Mouse (Mus musculus) small intestine, adult 2 months (tissue): ENCODE results near the gene Hist1h2bb. TPM values are rescaled to one million over a fixed set of nuclear protein-coding genes. Genes with fewer than 3 reads are reported as not detected.

Source experiments
- H3K27ac ChIP-seq: fragments of 200-500 bp; 2 replicates; pipeline ENCODE4 v1.5.1; 2012; ENCODE audit warnings: low read depth, low read length, control low read depth, inconsistent platforms; ENCODE audit not compliant: insufficient read depth
- H3K27me3 ChIP-seq: fragments of 200-500 bp; 2 replicates; pipeline ENCODE4 v1.6.1; 2012; ENCODE audit warnings: mild to moderate bottlenecking, moderate library complexity, low read length, inconsistent platforms; ENCODE audit not compliant: control insufficient read depth, insufficient read depth
- H3K36me3 ChIP-seq: fragments of 200-500 bp; 2 replicates; pipeline ENCODE4 v1.6.1; 2012; ENCODE audit warnings: mild to moderate bottlenecking, low read length, control low read depth, inconsistent platforms; ENCODE audit not compliant: control insufficient read depth, insufficient read depth
- H3K4me1 ChIP-seq: fragments of 200-500 bp; 2 replicates; pipeline ENCODE4 v1.6.1; 2012; ENCODE audit warnings: low read length, inconsistent platforms, mixed read lengths; ENCODE audit not compliant: control insufficient read depth, insufficient read depth, insufficient read length
- H3K4me3 ChIP-seq: fragments of 200-500 bp; 2 replicates; pipeline ENCODE4 v1.5.1; 2012; ENCODE audit warnings: low read depth, mild to moderate bottlenecking, control low read depth, inconsistent platforms, low read length, moderate library complexity
- CTCF ChIP-seq: fragments of 200-500 bp; IDR thresholded peaks from 2 replicates; pipeline ENCODE4 v1.5.1; 2012; ENCODE audit warnings: low read depth, mild to moderate bottlenecking, control low read depth, inconsistent platforms, low read length, moderate library complexity, mixed read lengths; ENCODE audit not compliant: insufficient replicate concordance, insufficient read length; ENCODE audit errors: extremely low read depth
- POLR2A ChIP-seq: fragments of 200-500 bp; IDR thresholded peaks from 2 replicates; pipeline ENCODE4 v1.6.1; 2012; ENCODE audit warnings: low read depth, mild to moderate bottlenecking, control low read depth, inconsistent platforms, low read length, moderate library complexity
- WGBS: fragments of 180-500 bp; shearing (Covaris S2); methylation state at CpG from one replicate; pipeline ENCODE4 v1.1.7; 2018; 5-methylcytosine and 5-hydroxymethylcytosine counted together
- polyA plus RNA-seq: library from polyadenylated mRNA; depleted of rRNA; stranded (reverse); fragments of >200 nt; gene quantifications from 2 replicates; pipeline ENCODE4 v1.2.3, GENCODE M21; 2012

The Hist1h2bb gene
- polyA plus RNA-seq, 1 experiment = 17.8 TPM

DNA sequence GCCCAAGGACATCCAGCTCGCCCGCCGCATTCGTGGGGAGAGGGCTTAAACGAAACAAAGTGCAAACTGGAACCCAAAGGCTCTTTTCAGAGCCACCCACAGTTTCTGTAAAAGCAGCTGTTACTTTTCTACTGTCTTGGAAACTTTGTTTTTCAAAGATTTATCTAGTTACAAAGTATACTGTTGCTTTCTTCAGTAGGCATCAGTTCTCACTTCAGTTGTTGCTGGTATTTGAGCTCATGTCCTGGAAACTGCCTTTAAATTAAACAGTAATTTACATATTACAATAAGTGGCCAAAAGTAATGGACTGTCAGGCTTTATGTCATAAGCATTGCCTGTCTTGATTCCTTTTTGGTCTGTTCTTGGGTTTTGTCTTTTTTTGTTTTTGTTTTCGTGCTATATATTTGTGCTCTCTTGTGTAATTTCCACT lies 6.2 kb downstream of the Hist1h2bb start:
- 12% methylated on average over 6 of the region's 6 CpGs for WGBS
- Histone ChIP-seq H3K4me1 (peaks cover 5% of the 10 kb centered on the region; the same call in 1 of the 2 replicates), H3K27ac (no peak overlapping the region), H3K36me3 (no peaks in the 10 kb centered on the region), H3K27me3 (no peaks in the 10 kb centered on the region), H3K4me3 (peak overlapping the region; percentile 39)
- TF ChIP-seq CTCF = no peak
- no peak for TF ChIP-seq POLR2A

DNA sequence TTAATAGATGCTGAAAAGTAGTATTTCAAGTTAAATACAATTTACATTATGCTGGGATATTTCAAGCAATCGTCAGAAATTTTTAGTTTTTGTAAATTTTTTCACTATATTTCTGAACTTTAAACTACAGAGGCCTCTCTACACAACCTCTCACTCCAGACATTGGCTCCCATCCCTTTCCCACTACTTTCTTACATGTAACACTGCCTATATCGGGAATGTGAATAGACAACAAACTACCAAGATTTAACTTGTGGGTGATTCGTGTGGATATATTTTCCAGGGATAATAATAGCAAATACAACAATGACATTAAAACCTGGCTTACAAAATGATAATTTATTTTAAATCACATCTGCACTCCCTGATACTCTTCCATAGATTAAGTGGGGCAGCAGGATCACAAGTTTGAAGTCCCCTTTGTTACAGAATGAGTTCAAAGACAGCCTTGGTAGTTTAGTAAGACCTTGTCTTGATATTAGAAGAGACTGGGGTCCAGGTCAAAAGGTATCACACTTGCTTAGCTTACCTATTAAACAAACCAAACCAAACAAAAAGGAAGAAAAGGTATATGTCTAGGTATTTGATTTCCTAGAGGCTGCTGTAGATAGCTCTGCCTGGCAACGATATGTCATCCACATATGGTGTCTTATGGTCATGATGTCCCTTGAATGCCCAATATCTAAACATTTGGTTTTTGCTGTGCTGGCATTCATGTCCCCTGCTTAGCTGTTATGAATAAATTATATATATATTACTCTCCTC lies 7.0 kb downstream of the Hist1h2bb start:
- Histone ChIP-seq H3K4me1 (peaks cover 5% of the 10 kb centered on the region; the same call in 1 of the 2 replicates), H3K27me3 (no peaks in the 10 kb centered on the region), H3K27ac (no peak overlapping the region), H3K36me3 (no peaks in the 10 kb centered on the region), H3K4me3 (no peak overlapping the region)
- 57% methylated on average over 4 of the region's 4 CpGs for WGBS
- no peak for TF ChIP-seq CTCF
- no peak for TF ChIP-seq POLR2A

DNA sequence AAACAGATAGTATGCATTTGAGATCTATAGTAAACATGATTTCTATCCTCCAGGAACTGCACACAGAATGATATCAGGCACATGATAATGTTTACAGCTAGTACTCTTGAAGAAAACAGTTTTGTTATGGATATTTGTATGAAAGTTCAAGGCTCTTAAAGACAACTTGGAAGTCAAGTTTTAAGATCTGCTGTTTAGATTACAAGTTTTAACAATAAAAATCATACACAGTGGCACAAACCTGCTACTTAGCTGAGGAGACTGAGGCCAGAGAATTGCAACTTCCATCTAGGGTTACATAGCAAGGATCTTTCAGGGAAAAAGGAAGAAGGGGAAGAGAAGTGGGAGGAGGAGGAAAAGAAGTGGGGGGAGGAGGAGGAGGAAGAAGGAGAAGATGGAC lies 8.5 kb downstream of the Hist1h2bb start:
- no peaks in the 10 kb centered on the region for H3K36me3 ChIP-seq
- peaks cover 7% of the 10 kb centered on the region; the same call in 1 of the 2 replicates for H3K4me1 ChIP-seq
- no peaks in the 10 kb centered on the region for H3K27me3 ChIP-seq
- no peak overlapping the region for H3K4me3 ChIP-seq
- H3K27ac ChIP-seq = no peak overlapping the region
- TF ChIP-seq CTCF (no peak), POLR2A (no peak)

DNA sequence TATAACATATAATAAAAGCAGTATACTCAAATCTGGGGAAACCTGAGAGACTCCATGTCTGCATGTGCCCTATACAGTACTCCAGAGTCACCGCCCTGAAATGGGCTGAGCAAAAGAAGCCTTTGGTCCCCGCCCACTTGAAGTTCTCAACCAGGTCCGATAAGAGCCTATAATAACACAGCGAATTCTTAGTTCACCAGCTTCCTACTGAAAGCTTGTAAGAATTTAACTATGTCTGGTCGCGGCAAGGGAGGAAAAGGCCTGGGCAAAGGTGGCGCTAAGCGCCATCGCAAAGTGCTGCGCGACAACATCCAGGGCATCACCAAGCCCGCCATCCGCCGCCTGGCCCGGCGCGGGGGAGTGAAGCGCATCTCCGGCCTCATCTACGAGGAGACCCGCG lies 10.3 kb downstream of the Hist1h2bb start, which contains the start of gene Hist1h4b:
Hist1h4b (plus strand) TSS at position 224 of the 400 bp plus-strand sequence.
- Histone ChIP-seq H3K4me1 (peaks cover 9% of the 10 kb centered on the region; the same call in 1 of the 2 replicates), H3K27me3 (no peaks in the 10 kb centered on the region), H3K27ac (peak within 1 kb of the TSS; percentile 82), H3K4me3 (peak within 1 kb of the TSS; percentile 64), H3K36me3 (no peaks in the 10 kb centered on the region)
- WGBS = under 1% methylated on average over 22 of the region's 22 CpGs
- no peak for TF ChIP-seq CTCF
- TF ChIP-seq POLR2A = peak; percentile 86

DNA sequence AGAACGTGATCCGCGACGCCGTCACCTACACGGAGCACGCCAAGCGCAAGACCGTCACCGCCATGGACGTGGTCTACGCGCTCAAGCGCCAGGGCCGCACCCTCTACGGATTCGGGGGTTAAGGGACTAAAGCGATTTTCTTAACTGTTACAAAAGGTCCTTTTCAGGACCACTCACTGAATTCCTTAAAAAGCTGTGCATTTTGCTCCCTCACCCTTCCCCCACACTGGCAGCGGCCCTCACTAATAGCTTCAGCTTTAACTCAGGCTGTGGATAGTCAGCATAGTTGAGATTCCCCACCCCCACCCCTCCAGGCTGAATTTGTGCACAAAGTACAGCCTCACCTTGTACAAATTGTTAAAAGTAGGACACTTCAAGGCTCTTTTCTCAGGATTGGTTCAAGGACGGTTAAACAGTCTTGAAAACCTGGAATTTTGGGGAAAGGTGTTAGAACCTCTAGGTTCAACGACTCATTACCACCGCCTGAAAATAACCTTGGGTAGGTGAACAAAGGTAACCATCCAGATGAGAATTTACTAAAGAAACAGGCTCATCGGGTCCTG lies 10.8 kb downstream of the Hist1h2bb start:
- Histone ChIP-seq H3K4me3 (peak overlapping the region; percentile 64), H3K4me1 (peaks cover 9% of the 10 kb centered on the region; the same call in 1 of the 2 replicates), H3K27me3 (no peaks in the 10 kb centered on the region), H3K27ac (peak overlapping the region; percentile 82), H3K36me3 (no peaks in the 10 kb centered on the region)
- under 1% methylated on average over 23 of the region's 23 CpGs for WGBS
- TF ChIP-seq POLR2A = no peak

DNA sequence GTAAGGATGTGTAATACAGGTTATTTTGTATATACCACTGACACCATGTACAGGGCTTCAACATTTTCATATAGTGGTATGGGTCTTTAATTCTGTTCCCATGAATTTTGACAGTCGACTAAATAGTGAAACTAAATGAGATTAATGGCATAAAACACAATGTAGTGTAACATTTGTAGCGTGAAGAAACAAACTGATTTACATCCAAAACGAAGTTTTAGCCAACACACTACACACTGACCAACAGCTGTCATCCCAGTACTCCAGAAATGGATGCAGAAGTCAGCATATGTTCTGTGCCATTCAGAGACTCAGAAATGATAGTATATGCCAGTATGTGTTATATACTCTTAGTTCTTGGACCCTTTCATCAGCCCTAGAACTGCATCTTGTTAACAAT lies 11.4 kb downstream of the Hist1h2bb start:
- H3K36me3 ChIP-seq = no peaks in the 10 kb centered on the region
- H3K4me3 ChIP-seq = no peak overlapping the region
- no peaks in the 10 kb centered on the region for H3K27me3 ChIP-seq
- 31% methylated on average over 3 of the region's 3 CpGs for WGBS
- H3K4me1 ChIP-seq = peaks cover 6% of the 10 kb centered on the region; the same call in 1 of the 2 replicates
- H3K27ac ChIP-seq = no peak overlapping the region
- no peak for TF ChIP-seq POLR2A
- TF ChIP-seq CTCF = no peak

DNA sequence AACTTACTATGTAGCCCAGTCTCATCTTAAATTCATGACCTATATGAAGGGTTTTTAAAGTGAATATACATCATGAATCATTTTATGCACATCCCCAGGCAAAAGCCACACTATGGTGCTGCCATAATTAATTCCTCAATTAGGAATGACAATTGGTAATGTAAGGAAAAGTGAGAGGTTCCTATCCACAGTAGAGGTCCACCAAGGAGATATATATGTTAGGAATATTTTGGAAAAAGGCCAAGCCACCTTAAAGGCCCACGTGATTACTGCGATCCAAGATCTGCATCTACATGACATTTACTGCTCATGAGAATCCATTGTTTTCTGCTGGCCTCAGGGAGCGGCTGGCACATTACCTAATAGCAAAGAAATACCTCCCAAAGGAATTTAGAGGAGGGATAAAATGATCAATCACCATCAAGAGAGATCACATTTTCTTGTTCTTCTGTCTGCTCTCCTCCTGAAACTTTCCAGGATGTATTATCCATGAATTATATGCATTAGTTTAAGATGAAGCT lies 12.8 kb downstream of the Hist1h2bb start:
- peaks cover 12% of the 10 kb centered on the region for H3K4me1 ChIP-seq
- H3K27me3 ChIP-seq = no peaks in the 10 kb centered on the region
- H3K27ac ChIP-seq = no peak overlapping the region
- no peak overlapping the region for H3K4me3 ChIP-seq
- no peak for TF ChIP-seq CTCF
- no peak for TF ChIP-seq POLR2A
- no peaks in the 10 kb centered on the region for H3K36me3 ChIP-seq
- WGBS = 87% methylated on average over 3 of the region's 3 CpGs
